Mouse (Mus musculus): ENCODE measurements around the gene Tgm4. TPM values are rescaled to one million over a fixed set of nuclear protein-coding genes. Genes with fewer than 3 reads are reported as not detected.

Tgm4 gene
- total RNA-seq, 2 experiments from 2014 or later = 1.3 to 2.2 TPM

- DNase-seq (ENCODE audit: low spot score in 2 of 2) = no peak
- intact Hi-C loops (cut with DNase I) = no loop called here
Observed at GRCm38 (mm10) chr9:123099631-123100455, 65.3 kb downstream of the Tgm4 start.

GRCm38 (mm10) chr9:123103425-123103824 lies 68.9 kb downstream of the Tgm4 start:
- intact Hi-C loops (cut with DNase I) = no loop called here
- no peak for DNase-seq (ENCODE audit: low spot score in 2 of 2)

GRCm38 (mm10) chr9:123104362-123104761 lies 69.8 kb downstream of the Tgm4 start:
- intact Hi-C loops (cut with DNase I) = no loop called here

GRCm38 (mm10) chr9:123107186-123107585 lies 72.7 kb downstream of the Tgm4 start:
- intact Hi-C loops (cut with DNase I) = no loop called here
- no peak for DNase-seq (ENCODE audit: low spot score in 2 of 2)

More at GRCm38 (mm10) chr9:123104362-123104761, 69.8 kb downstream of the Tgm4 start:
- no peak for DNase-seq (ENCODE audit: low spot score in 2 of 2)

GRCm38 (mm10) chr9:123109188-123109587 lies 74.7 kb downstream of the Tgm4 start:
- DNase-seq (ENCODE audit: low spot score in 2 of 2) = no peak
- intact Hi-C loops (cut with DNase I) = no loop called here

- no peak for DNase-seq (ENCODE audit: low spot score in 2 of 2)
- intact Hi-C loops (cut with DNase I) = loop anchor here (5.0 kb wide), 1 partner anchor 89 kb away; the partner anchor contains the start of gene Tmem42
Observed at GRCm38 (mm10) chr9:123111751-123112221, 77.3 kb downstream of the Tgm4 start.

- intact Hi-C loops (cut with DNase I) = loop anchor here (5.0 kb wide), 1 partner anchor 91 kb away; the partner anchor contains the start of gene Tmem42
- DNase-seq (ENCODE audit: low spot score in 2 of 2) = peak; percentile 90 to 96
Observed at GRCm38 (mm10) chr9:123112805-123113521, 78.4 kb downstream of the Tgm4 start, which contains the start of the genes Zdhhc3 and Exosc7. TSS of gene Zdhhc3 (minus strand) at chr9:123113205. TSS of gene Exosc7 (plus strand) at chr9:123113215.

GRCm38 (mm10) chr9:123113931-123114330 lies 79.4 kb downstream of the Tgm4 start:
- intact Hi-C loops (cut with DNase I) = loop anchor here (5.0 kb wide), 1 partner anchor 92 kb away; the partner anchor contains the start of gene Tmem42

GRCm38 (mm10) chr9:123115566-123115965 lies 81.0 kb downstream of the Tgm4 start:
- no peak for DNase-seq (ENCODE audit: low spot score in 2 of 2)
- intact Hi-C loops (cut with DNase I) = no loop called here

More at GRCm38 (mm10) chr9:123113931-123114330, 79.4 kb downstream of the Tgm4 start:
- DNase-seq (ENCODE audit: low spot score in 2 of 2) = no peak

Other genes starting within 250 kb of the Tgm4 start
- 10 to 100 TPM; 17.0 to 19.7 TPM for gene Tcaim, start 229.2 kb upstream of the Tgm4 start, total RNA-seq (2021)
- gene Gm35549, start 190.7 kb upstream of the Tgm4 start, total RNA-seq (2021) = not detected
- 100 to 1,000 TPM; 151 to 172 TPM for gene Zfp445, start 168.7 kb upstream of the Tgm4 start, total RNA-seq (2021)
- gene Zkscan7, start 149.0 kb upstream of the Tgm4 start, total RNA-seq (2021) = 1 to 10 TPM; 4.1 to 5.0 TPM
- gene Zfp105, start 111.7 kb upstream of the Tgm4 start, total RNA-seq (2021) = 1 to 10 TPM; 7.0 to 7.2 TPM
- gene 1110059G10Rik, start 83.7 kb upstream of the Tgm4 start, total RNA-seq (2021) = 10 to 100 TPM; 20.9 to 22.5 TPM
- under 1 TPM; 0.46 to 0.48 TPM for gene Kif15, start 83.7 kb upstream of the Tgm4 start, total RNA-seq (2021)
- gene Tmem42, start 13.4 kb upstream of the Tgm4 start, total RNA-seq (2021) = 10 to 100 TPM; 23.0 to 31.4 TPM
- 10 to 100 TPM; 67.1 to 68.9 TPM for gene Zdhhc3, start 78.5 kb downstream of the Tgm4 start, total RNA-seq (2021)
- gene Exosc7, start 78.5 kb downstream of the Tgm4 start, total RNA-seq (2021) = 10 to 100 TPM; 39.3 to 43.1 TPM
- 1 to 10 TPM; 3.6 to 3.7 TPM for gene Clec3b, start 116.2 kb downstream of the Tgm4 start, total RNA-seq (2021)
- under 1 TPM; 0.11 to 0.23 TPM for gene Cdcp1, start 181.3 kb downstream of the Tgm4 start, total RNA-seq (2021)
- 10 to 100 TPM; 56.5 to 75.0 TPM for gene Tmem158, start 226.0 kb downstream of the Tgm4 start, total RNA-seq (2021)

All from left cerebral cortex, postnatal 25 days (tissue).